ENCODE assay signal across 11 mouse cellular contexts in genomic region chr16:34899071-34899808, GRCm38 (mm10).
A peak's percentile ranks its signal among the peaks of the same experiment; 100 is the strongest.
DNase-seq lines count a peak whose midpoint lies in the region; ATAC-seq and TF ChIP-seq lines count a peak whose summit lies in the region.
"Had no signal": no experiment of that assay in that cellular context is flagged by ENCODE, and none has a peak within 500 bp of the region (broad histone marks: within the 10 kb centered on the region; RNA-seq: fewer than 3 reads in every experiment).

No protein-coding gene starts in this region.

- no peak for TF ChIP-seq POLR2A in limb, embryonic 14.5 days (IDR thresholded peaks at IDR 0.05; ENCODE audit: borderline replicate concordance, extremely low read depth, insufficient read depth, insufficient read length)

- peaks cover 33% of the 10 kb centered on the region for H3K4me1 ChIP-seq in heart, embryonic 13.5 days
- H3K4me1 ChIP-seq in lung, postnatal 0 days (ENCODE audit: insufficient read depth, low read depth, low read length): no peaks in the 10 kb centered on the region
- peaks cover 39% of the 10 kb centered on the region for H3K4me1 ChIP-seq in embryonic facial prominence, embryonic 15.5 days
- H3K4me1 ChIP-seq in limb, embryonic 14.5 days (ENCODE audit: control insufficient read depth, insufficient read depth, low read length): peaks cover 24% of the 10 kb centered on the region

- H3K27me3 ChIP-seq in heart, embryonic 13.5 days (replicated peaks): peaks cover 17% of the 10 kb centered on the region
- H3K27me3 ChIP-seq in lung, postnatal 0 days (replicated peaks; ENCODE audit: insufficient read depth, low read length): no peaks in the 10 kb centered on the region
- H3K27me3 ChIP-seq in embryonic facial prominence, embryonic 15.5 days: no peaks in the 10 kb centered on the region
- H3K27me3 ChIP-seq in limb, embryonic 14.5 days (ENCODE audit: control insufficient read depth, insufficient read depth, low read length): no peaks in the 10 kb centered on the region

- DNase-seq in heart, adult 8-10 months (ENCODE audit: low spot score): no peak
- DNase-seq in lung, postnatal 0 days (ENCODE audit: low spot score): no peak
- DNase-seq in lung, postnatal 25 days (ENCODE audit: low spot score): no peak
- peak; percentile 90 for DNase-seq in limb, embryonic 14.5 days (ENCODE audit: low spot score)
- no peak for DNase-seq in urinary bladder, postnatal 14 days (ENCODE audit: low spot score)
- no peak for DNase-seq in adrenal gland, postnatal 4 days (ENCODE audit: low spot score in 2 of 2)
- DNase-seq: cerebellum, adult 11 months had no signal

- 56% methylated on average over 11 of the region's 11 CpGs for WGBS in heart, embryonic 13.5 days
- WGBS in lung, postnatal 0 days: 32% methylated on average over 11 of the region's 11 CpGs
- 37% methylated on average over 11 of the region's 11 CpGs for WGBS in embryonic facial prominence, embryonic 15.5 days
- 39% methylated on average over 11 of the region's 11 CpGs for WGBS in limb, embryonic 14.5 days

- TF ChIP-seq CTCF in lung, postnatal 0 days (IDR thresholded peaks at IDR 0.05): no peak; the same call in 1 of the 2 replicates

- no peaks in the 10 kb centered on the region for H3K9me3 ChIP-seq in heart, embryonic 13.5 days
- H3K9me3 ChIP-seq in lung, postnatal 0 days (ENCODE audit: low read length): no peaks in the 10 kb centered on the region
- no peaks in the 10 kb centered on the region for H3K9me3 ChIP-seq in embryonic facial prominence, embryonic 15.5 days (replicated peaks)
- no peaks in the 10 kb centered on the region for H3K9me3 ChIP-seq in limb, embryonic 14.5 days (ENCODE audit: control insufficient read depth, low read length)
- H3K9me3 ChIP-seq: heart, embryonic 10.5 days had no signal

- H3K4me2 ChIP-seq in heart, embryonic 13.5 days: no peak overlapping the region
- no peak overlapping the region for H3K4me2 ChIP-seq in lung, postnatal 0 days (replicated peaks; ENCODE audit: low read depth, low read length)
- no peak overlapping the region for H3K4me2 ChIP-seq in embryonic facial prominence, embryonic 15.5 days (replicated peaks)
- H3K4me2 ChIP-seq in limb, embryonic 14.5 days (replicated peaks; ENCODE audit: low read depth, low read length, severe bottlenecking): 0 out of 2 replicates have a peak overlapping the region, but pooled peaks have one; percentile 2

- peak overlapping the region; percentile 5; the same call in 1 of the 2 replicates for H3K9ac ChIP-seq in heart, embryonic 13.5 days
- H3K9ac ChIP-seq in lung, postnatal 0 days (replicated peaks; ENCODE audit: low read depth): no peak overlapping the region
- no peak overlapping the region for H3K9ac ChIP-seq in embryonic facial prominence, embryonic 15.5 days
- no peak overlapping the region for H3K9ac ChIP-seq in limb, embryonic 14.5 days (ENCODE audit: low read depth, low read length, severe bottlenecking)
- H3K9ac ChIP-seq: liver, embryonic 14.5 days had no signal

- no peak for TF ChIP-seq EP300 in lung, postnatal 0 days (IDR thresholded peaks at IDR 0.05)

- H3K36me3 ChIP-seq in heart, embryonic 13.5 days: no peaks in the 10 kb centered on the region
- no peaks in the 10 kb centered on the region for H3K36me3 ChIP-seq in lung, postnatal 0 days (ENCODE audit: insufficient read depth, low read length)
- H3K36me3 ChIP-seq in embryonic facial prominence, embryonic 15.5 days: no peaks in the 10 kb centered on the region
- H3K36me3 ChIP-seq in limb, embryonic 14.5 days (ENCODE audit: control insufficient read depth, insufficient read depth, low read length): no peaks in the 10 kb centered on the region
- H3K36me3 ChIP-seq: heart, embryonic 10.5 days had no signal

- no peak for ATAC-seq in heart, embryonic 13.5 days (ENCODE audit: extremely low read depth, insufficient number of reproducible peaks, low FRiP score, low TSS enrichment)
- ATAC-seq in lung, postnatal 0 days: no peak
- 0 out of 2 replicates have a peak, but pooled peaks have one; percentile 41 for ATAC-seq in embryonic facial prominence, embryonic 15.5 days (ENCODE audit: insufficient number of reproducible peaks, low FRiP score, low TSS enrichment, low read depth)
- ATAC-seq in limb, embryonic 14.5 days (ENCODE audit: low FRiP score, low read depth): no peak

- H3K27ac ChIP-seq in heart, embryonic 13.5 days (replicated peaks): no peak overlapping the region
- H3K27ac ChIP-seq in lung, postnatal 0 days (ENCODE audit: low read length): peak overlapping the region; percentile 27; the same call in 1 of the 2 replicates
- 0 out of 2 replicates have a peak overlapping the region, but pooled peaks have one; percentile 28 for H3K27ac ChIP-seq in embryonic facial prominence, embryonic 15.5 days (replicated peaks)
- H3K27ac ChIP-seq in limb, embryonic 14.5 days (replicated peaks; ENCODE audit: low read depth, low read length): no peak overlapping the region
- H3K27ac ChIP-seq: heart, embryonic 10.5 days; liver, embryonic 14.5 days had no signal

- H3K4me3 ChIP-seq in heart, embryonic 13.5 days: no peak overlapping the region
- no peak overlapping the region for H3K4me3 ChIP-seq in lung, postnatal 0 days (ENCODE audit: low read depth, low read length)
- H3K4me3 ChIP-seq in embryonic facial prominence, embryonic 15.5 days (replicated peaks): no peak overlapping the region
- no peak overlapping the region for H3K4me3 ChIP-seq in limb, embryonic 14.5 days (replicated peaks; ENCODE audit: low read length)
- H3K4me3 ChIP-seq: heart, embryonic 10.5 days had no signal

Comparison
In these comparisons a context has a peak if more than half of its experiments do, and no peak if none do; other contexts are left out.
1. H3K27ac ChIP-seq: peak in lung, postnatal 0 days (single experiment) and embryonic facial prominence, embryonic 15.5 days (single experiment); none in heart, embryonic 13.5 days (single experiment) and limb, embryonic 14.5 days (single experiment).